Mouse (Mus musculus) kidney, postnatal 36 days (tissue): ENCODE results near the gene Calcb.
A peak's percentile ranks its signal among the peaks of the same experiment; 100 is the strongest.

Experiments
- DNase-seq, 2 experiments: peaks; one replicate each; pipeline ENCODE4 v3.0.0; 2021 to 2022; ENCODE audit warnings: mixed read lengths in 2 of 2

The Calcb gene

GRCm38 (mm10) chr7:114718300-114718699 lies at the start of gene Calcb:
Gene Calcb (plus strand): TSS chr7:114718643.
- DNase-seq: no peak

- DNase-seq: no peak
Measured at GRCm38 (mm10) chr7:114671405-114671804, 47.0 kb upstream of the Calcb start.

- DNase-seq: peak; percentile 5 to 7
Measured at GRCm38 (mm10) chr7:114672697-114673096, 45.7 kb upstream of the Calcb start.

GRCm38 (mm10) chr7:114692339-114692738 lies 26.1 kb upstream of the Calcb start:
- DNase-seq: peak; percentile 2 to 22

GRCm38 (mm10) chr7:114700871-114701270 lies 17.6 kb upstream of the Calcb start:
- no peak for DNase-seq

- DNase-seq: no peak
Measured at GRCm38 (mm10) chr7:114706716-114707115, 11.7 kb upstream of the Calcb start.

GRCm38 (mm10) chr7:114707398-114707797 lies 11.0 kb upstream of the Calcb start:
- DNase-seq: no peak

- no peak for DNase-seq
Measured at GRCm38 (mm10) chr7:114710419-114710818, 8.0 kb upstream of the Calcb start.

- DNase-seq: no peak
Measured at GRCm38 (mm10) chr7:114712523-114712922, 5.9 kb upstream of the Calcb start.

- peak; percentile 12 to 49 for DNase-seq
Measured at GRCm38 (mm10) chr7:114719381-114720131, 1.1 kb downstream of the Calcb start.

GRCm38 (mm10) chr7:114729696-114730095 lies 11.3 kb downstream of the Calcb start:
- peak; percentile 5 to 14 for DNase-seq

GRCm38 (mm10) chr7:114731175-114731574 lies 12.7 kb downstream of the Calcb start:
- no peak for DNase-seq

- DNase-seq: peak in 1 of 2 experiments; percentile 15
Measured at GRCm38 (mm10) chr7:114731700-114732099, 13.3 kb downstream of the Calcb start.

GRCm38 (mm10) chr7:114736256-114736655 lies 17.8 kb downstream of the Calcb start:
- DNase-seq: no peak

- no peak for DNase-seq
Measured at GRCm38 (mm10) chr7:114738166-114738565, 19.7 kb downstream of the Calcb start.

GRCm38 (mm10) chr7:114740360-114741165 lies 22.1 kb downstream of the Calcb start:
- peak in 1 of 2 experiments; percentile 62 for DNase-seq

- DNase-seq: no peak
Measured at GRCm38 (mm10) chr7:114743022-114743780, 24.8 kb downstream of the Calcb start, which contains the start of gene Insc. Gene Insc (plus strand): TSS chr7:114743694.

GRCm38 (mm10) chr7:114744639-114745245 lies 26.3 kb downstream of the Calcb start:
- DNase-seq: no peak

GRCm38 (mm10) chr7:114745481-114746271 lies 27.2 kb downstream of the Calcb start:
- peak; percentile 12 to 58 for DNase-seq

- no peak for DNase-seq
Measured at GRCm38 (mm10) chr7:114747596-114747995, 29.2 kb downstream of the Calcb start.

GRCm38 (mm10) chr7:114748239-114748638 lies 29.8 kb downstream of the Calcb start:
- DNase-seq: no peak

- DNase-seq: no peak
Measured at GRCm38 (mm10) chr7:114753471-114753870, 35.0 kb downstream of the Calcb start.
